Mouse (Mus musculus): ENCODE measurements at regions not wholly inside any gene's neighbourhood (a gene's known extent, or its start where the extent isn't known, plus 50 kb on each side); places are given as distances from the start of the nearest gene placed in this dataset.

- TF ChIP-seq CTCF (IDR thresholded peaks at IDR 0.05; ENCODE audit: low read depth) (no peak), EP300 (IDR thresholded peaks at IDR 0.05; ENCODE audit: low read depth) (no peak)
These were observed 140.0 kb downstream of the 9530068E07Rik start for GRCm38 (mm10) chr11:52536211-52536610.
